Mouse (Mus musculus) effector memory CD4-positive, alpha-beta T cell, adult 5 months (primary cell): ENCODE measurements around the gene Pmm2. TPM values are rescaled to one million over a fixed set of nuclear protein-coding genes. Genes with fewer than 3 reads are reported as not detected.

Experiments used
- polyA plus RNA-seq: library from polyadenylated mRNA; unstranded; fragments of 100-300 nt; shearing (Covaris generic); gene quantifications from one replicate; pipeline ENCODE4 v1.2.1, GENCODE M21; 2017

Gene Pmm2
- 113 TPM for polyA plus RNA-seq

GRCm38 (mm10) chr16:8637217-8638051 lies at the start of gene Pmm2, which contains the start of gene Tmem186:
Gene Pmm2, plus strand, starts transcription at chr16:8637674.
Gene Tmem186, minus strand, starts transcription at chr16:8637712.

GRCm38 (mm10) chr16:8671551-8672349 lies 34.3 kb downstream of the Pmm2 start, which contains the start of gene Carhsp1:
Gene Carhsp1, minus strand, starts transcription at chr16:8672155.

GRCm38 (mm10) chr16:8680470-8680869 lies 43.0 kb downstream of the Pmm2 start, which contains the start of gene Gm5767:
Gene Gm5767, plus strand, starts transcription at chr16:8680770.

Other genes starting within 250 kb of the Pmm2 start
- not detected for gene Tmem114, start 212.5 kb upstream of the Pmm2 start, polyA plus RNA-seq
- gene Mettl22, start 166.9 kb upstream of the Pmm2 start, polyA plus RNA-seq, result 16.4 TPM
- gene Abat, start 124.2 kb upstream of the Pmm2 start, polyA plus RNA-seq, result 1.9 TPM
- 14.2 TPM for gene Tmem186, start within 50 bp of the Pmm2 start, polyA plus RNA-seq
- gene Carhsp1, start 34.5 kb downstream of the Pmm2 start, polyA plus RNA-seq, result 37.1 TPM
- gene Gm5767, start 43.1 kb downstream of the Pmm2 start, polyA plus RNA-seq, result not detected
- 141 TPM for gene Usp7, start 154.6 kb downstream of the Pmm2 start, polyA plus RNA-seq
- 74.2 TPM for gene 1810013L24Rik, start 192.4 kb downstream of the Pmm2 start, polyA plus RNA-seq